28 mouse cellular contexts compared by ENCODE assay signal in the genomic region with DNA sequence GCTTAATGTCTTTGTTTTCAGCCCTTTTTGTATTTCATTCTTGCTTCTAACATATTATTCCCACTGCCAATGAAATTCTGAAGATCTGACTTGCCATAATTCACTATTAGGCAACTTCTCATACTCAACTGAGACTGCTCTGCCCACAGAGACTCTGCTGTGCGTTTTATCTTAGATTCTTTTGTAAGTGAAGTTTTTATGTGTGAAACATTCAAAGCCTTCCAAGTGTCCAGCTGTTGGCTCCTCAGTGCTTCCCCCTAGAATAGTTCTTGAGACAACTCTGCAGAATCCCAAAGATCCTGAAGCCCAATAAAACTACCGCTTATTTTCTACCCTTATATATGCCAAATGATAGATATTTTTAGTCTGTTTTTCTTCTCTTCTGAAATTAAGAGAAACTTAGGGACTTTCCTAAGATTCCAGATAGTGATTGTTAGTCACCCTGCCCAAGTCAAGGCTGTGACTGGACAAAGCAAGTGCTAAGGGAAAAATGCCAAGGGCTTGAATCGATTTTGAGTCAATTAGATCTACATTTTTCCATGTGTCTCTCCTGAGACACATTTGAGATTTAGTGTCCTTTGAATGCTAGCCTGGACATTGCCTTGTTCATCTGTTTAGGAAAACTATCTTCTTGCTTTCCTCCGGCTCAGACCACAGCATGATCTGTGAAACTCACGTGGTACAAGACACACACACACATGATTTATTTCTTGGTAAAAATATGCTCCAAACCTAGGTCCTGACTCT. TPM values are rescaled to one million over a fixed set of nuclear protein-coding genes. Genes with fewer than 3 reads are reported as not detected.
DNase-seq lines count a peak whose midpoint lies in the region; ATAC-seq and TF ChIP-seq lines count a peak whose summit lies in the region.
"Had no signal": no experiment of that assay in that cellular context is flagged by ENCODE, and none has a peak within 500 bp of the region (broad histone marks: within the 10 kb centered on the region; RNA-seq: fewer than 3 reads in every experiment).

No protein-coding gene starts in this region.

- no peaks in the 10 kb centered on the region for H3K4me1 ChIP-seq in heart, embryonic 12.5 days (replicated peaks)
- no peaks in the 10 kb centered on the region for H3K4me1 ChIP-seq in lung, postnatal 0 days (ENCODE audit: insufficient read depth, low read depth, low read length)
- no peaks in the 10 kb centered on the region for H3K4me1 ChIP-seq in forebrain, embryonic 15.5 days
- H3K4me1 ChIP-seq: hindbrain, embryonic 12.5 days; kidney, embryonic 15.5 days had no signal

- H3K9ac ChIP-seq in heart, embryonic 12.5 days, result no peak overlapping the region
- H3K9ac ChIP-seq in lung, postnatal 0 days (replicated peaks; ENCODE audit: low read depth), result no peak overlapping the region
- H3K9ac ChIP-seq in forebrain, embryonic 15.5 days (replicated peaks), result no peak overlapping the region
- H3K9ac ChIP-seq: hindbrain, embryonic 12.5 days; kidney, embryonic 15.5 days; liver, postnatal 0 days; neural tube, embryonic 13.5 days had no signal

- no peak for TF ChIP-seq EP300 in lung, postnatal 0 days (IDR thresholded peaks at IDR 0.05)

- DNase-seq in heart, adult 8-10 months (ENCODE audit: low spot score), result peak; percentile 36
- DNase-seq in lung, postnatal 0 days (ENCODE audit: low spot score), result peak; percentile 73
- no peak for DNase-seq in lung, postnatal 4 days
- DNase-seq in heart, adult 9 months (ENCODE audit: low spot score in 2 of 2), result peak; percentile 29 to 56
- peak; percentile 15 for DNase-seq in lung, postnatal 36 days
- DNase-seq in cerebellum, postnatal 4 days (ENCODE audit: low spot score in 2 of 2), result no peak
- DNase-seq: adrenal gland, adult 8-10 months; cerebellum, adult 11-12 months; cerebellum, postnatal 36 days; liver; liver, postnatal 0 days; right cerebral cortex, postnatal 25 days; thymus, postnatal 25 days had no signal

- H3K4me3 ChIP-seq in heart, embryonic 12.5 days, result no peak overlapping the region
- H3K4me3 ChIP-seq in lung, postnatal 0 days (ENCODE audit: low read depth, low read length), result no peak overlapping the region
- no peak overlapping the region for H3K4me3 ChIP-seq in forebrain, embryonic 15.5 days
- H3K4me3 ChIP-seq: hindbrain, embryonic 12.5 days; kidney, embryonic 15.5 days; neural tube, embryonic 13.5 days had no signal

- ATAC-seq in heart, embryonic 12.5 days (ENCODE audit: insufficient number of reproducible peaks, low FRiP score), result no peak
- peak; percentile 62 for ATAC-seq in lung, postnatal 0 days
- ATAC-seq in forebrain, embryonic 15.5 days (replicated peaks), result no peak
- ATAC-seq: CD4-positive, CD25-positive, alpha-beta regulatory T cell, adult 4 months; forebrain, embryonic 16.5 days; inflammation-experienced regulatory T-cells, adult 6 months; liver, postnatal 0 days had no signal

- no peaks in the 10 kb centered on the region for H3K9me3 ChIP-seq in heart, embryonic 12.5 days (replicated peaks)
- no peaks in the 10 kb centered on the region for H3K9me3 ChIP-seq in lung, postnatal 0 days (ENCODE audit: low read length)
- no peaks in the 10 kb centered on the region for H3K9me3 ChIP-seq in forebrain, embryonic 15.5 days
- H3K9me3 ChIP-seq: G1E; hindbrain, embryonic 12.5 days; kidney, embryonic 15.5 days; neural tube, embryonic 13.5 days had no signal

- no peak overlapping the region for H3K27ac ChIP-seq in heart, embryonic 12.5 days (ENCODE audit: poor library complexity, severe bottlenecking)
- H3K27ac ChIP-seq in lung, postnatal 0 days (ENCODE audit: low read length), result no peak overlapping the region
- no peak overlapping the region for H3K27ac ChIP-seq in forebrain, embryonic 15.5 days (replicated peaks)
- H3K27ac ChIP-seq: hindbrain, embryonic 12.5 days; kidney, embryonic 15.5 days; neural tube, embryonic 13.5 days had no signal

- 76% methylated on average over 5 of the region's 5 CpGs for WGBS in heart, embryonic 12.5 days
- 60% methylated on average over 5 of the region's 5 CpGs for WGBS in lung, postnatal 0 days
- WGBS in forebrain, embryonic 15.5 days, result 88% methylated on average over 5 of the region's 5 CpGs

- no peaks in the 10 kb centered on the region for H3K36me3 ChIP-seq in heart, embryonic 12.5 days
- H3K36me3 ChIP-seq in lung, postnatal 0 days (ENCODE audit: insufficient read depth, low read length), result no peaks in the 10 kb centered on the region
- no peaks in the 10 kb centered on the region for H3K36me3 ChIP-seq in forebrain, embryonic 15.5 days
- H3K36me3 ChIP-seq: G1E; hindbrain, embryonic 12.5 days; kidney, embryonic 15.5 days; neural tube, embryonic 13.5 days had no signal

- no peaks in the 10 kb centered on the region for H3K27me3 ChIP-seq in heart, embryonic 12.5 days (replicated peaks)
- no peaks in the 10 kb centered on the region for H3K27me3 ChIP-seq in lung, postnatal 0 days (replicated peaks; ENCODE audit: insufficient read depth, low read length)
- no peaks in the 10 kb centered on the region for H3K27me3 ChIP-seq in forebrain, embryonic 15.5 days
- H3K27me3 ChIP-seq: hindbrain, embryonic 12.5 days; kidney, embryonic 15.5 days; neural tube, embryonic 13.5 days had no signal

- H3K4me2 ChIP-seq in heart, embryonic 12.5 days, result no peak overlapping the region
- no peak overlapping the region for H3K4me2 ChIP-seq in lung, postnatal 0 days (replicated peaks; ENCODE audit: low read depth, low read length)
- H3K4me2 ChIP-seq in forebrain, embryonic 15.5 days (replicated peaks), result no peak overlapping the region
- H3K4me2 ChIP-seq: hindbrain, embryonic 12.5 days; kidney, embryonic 15.5 days; neural tube, embryonic 13.5 days had no signal

- TF ChIP-seq CTCF in lung, postnatal 0 days (IDR thresholded peaks at IDR 0.05), result peak; percentile 38

RNA-seq across cellular contexts. Expression of gene Sohlh2, which starts 13.9 kb away (rescaled TPM):
- total RNA-seq in heart, adult 8-10 months (2022), result not detected
- polyA plus RNA-seq in heart, embryonic 12.5 days (2016; fragmentation: Nextera tagmentation; extraction: Ambion mirVana), result 0.06 and 0.10 TPM in 2 replicates
- polyA plus RNA-seq in lung, postnatal 0 days (2015; fragmentation: Nextera tagmentation; extraction: Ambion mirVana), result not detected in 2 replicates
- polyA plus RNA-seq in forebrain, embryonic 15.5 days (2015; fragmentation: Nextera tagmentation; extraction: Ambion mirVana), result not detected in 2 replicates
- total RNA-seq: adrenal gland, adult 8-10 months; G1E; gastrocnemius, adult 8-10 months; left cerebral cortex, postnatal 10 days; monocyte, adult 5-6 weeks had no signal
- polyA plus RNA-seq: brain, embryonic 14.5 days; CD4-positive, CD25-positive, alpha-beta regulatory T cell, adult 4 months; embryonic facial prominence, embryonic 11.5 days; forebrain, embryonic 16.5 days; G1E; heart, embryonic 14.5 days; hindbrain, embryonic 12.5 days; inflammation-experienced regulatory T-cells, adult 6 months; kidney, embryonic 15.5 days; liver, postnatal 0 days; neural tube, embryonic 13.5 days had no signal

RNA-seq across cellular contexts. Expression of gene Dclk1, which starts 46.4 kb away (rescaled TPM):
- 1 to 10 TPM; 2.4 to 4.7 (median 3.6) TPM for total RNA-seq in heart, adult 8-10 months (2022)
- polyA plus RNA-seq in heart, embryonic 12.5 days (2016; fragmentation: Nextera tagmentation; extraction: Ambion mirVana), result 8.6 and 9.3 TPM in 2 replicates
- polyA plus RNA-seq in lung, postnatal 0 days (2015; fragmentation: Nextera tagmentation; extraction: Ambion mirVana), result 3.1 and 4.0 TPM in 2 replicates
- 253 TPM in 2 replicates for polyA plus RNA-seq in forebrain, embryonic 15.5 days (2015; fragmentation: Nextera tagmentation; extraction: Ambion mirVana)
- total RNA-seq: monocyte, adult 5-6 weeks had no signal
- polyA plus RNA-seq: G1E had no signal

RNA-seq across cellular contexts. Expression of gene Ccdc169, which starts 58.6 kb away (rescaled TPM):
- under 1 TPM in 2 of 4 experiments, not detected in 2; 0.08 to 0.09 TPM for total RNA-seq in heart, adult 8-10 months (2022)
- 0.08 TPM in 1 of 2 replicates, not detected in the other for polyA plus RNA-seq in heart, embryonic 12.5 days (2016; fragmentation: Nextera tagmentation; extraction: Ambion mirVana)
- 0.06 TPM in 1 of 2 replicates, not detected in the other for polyA plus RNA-seq in lung, postnatal 0 days (2015; fragmentation: Nextera tagmentation; extraction: Ambion mirVana)
- 0.19 TPM in 1 of 2 replicates, not detected in the other for polyA plus RNA-seq in forebrain, embryonic 15.5 days (2015; fragmentation: Nextera tagmentation; extraction: Ambion mirVana)
- total RNA-seq: adrenal gland, adult 8-10 months; gastrocnemius, adult 8-10 months; monocyte, adult 5-6 weeks had no signal
- polyA plus RNA-seq: CD4-positive, CD25-positive, alpha-beta regulatory T cell, adult 4 months; G1E; heart, embryonic 14.5 days; inflammation-experienced regulatory T-cells, adult 6 months; liver, postnatal 0 days; neural tube, embryonic 13.5 days had no signal

Comparison
In these comparisons a context has a peak if more than half of its experiments do, and no peak if none do; other contexts are left out.
1. DNase-seq: peak in heart, adult 8-10 months (single experiment), lung, postnatal 0 days (single experiment), heart, adult 9 months (2 of 2) and lung, postnatal 36 days (single experiment); none in lung, postnatal 4 days (0 of 2) and cerebellum, postnatal 4 days (0 of 2).
2. RNA of gene Dclk1, which starts 46.4 kb away (polyA plus RNA-seq): 253 TPM in forebrain, embryonic 15.5 days; 8.6 to 9.3 TPM in heart, embryonic 12.5 days and 3.1 to 4.0 TPM in lung, postnatal 0 days; every median in the first group is over 10 times any median in the second.